Comparison of ENCODE assay signal across 7 mouse cellular contexts in genomic region chr17:28879931-28880391, GRCm38 (mm10). TPM values are rescaled to one million over a fixed set of nuclear protein-coding genes. Genes with fewer than 3 reads are reported as not detected.
DNase-seq lines count a peak whose midpoint lies in the region; ATAC-seq and TF ChIP-seq lines count a peak whose summit lies in the region.

No protein-coding gene starts in this region.

- H3K4me3 ChIP-seq in gastrocnemius, adult 2 months = no peak overlapping the region
- H3K4me3 ChIP-seq in intestine, embryonic 15.5 days (replicated peaks) = no peak overlapping the region
- no peak overlapping the region for H3K4me3 ChIP-seq in midbrain, embryonic 13.5 days (replicated peaks)
- H3K4me3 ChIP-seq in spleen, adult 2 months (ENCODE audit: extremely low read depth, insufficient read depth, insufficient read length) = no peak overlapping the region

- peak; percentile 46; the same call in 1 of the 2 replicates for ATAC-seq in intestine, embryonic 15.5 days
- peak; percentile 32 for ATAC-seq in midbrain, embryonic 13.5 days

- DNase-seq in adrenal gland, adult (ENCODE audit: inconsistent age in 2 of 2, low spot score in 1 of 2) = peak; percentile 71 to 88
- peak; percentile 82 to 88 for DNase-seq in cerebellum, postnatal 25 days
- DNase-seq in gastrocnemius, adult 2 months = peak; percentile 76
- DNase-seq in left cerebral cortex, postnatal 4 days = peak; percentile 86
- peak; percentile 23 to 64 for DNase-seq in spleen, adult 2 months (ENCODE audit: low read depth in 1 of 2, low spot score in 2 of 2)

- intact Hi-C loops in gastrocnemius, adult 2 months (cut with DNase I) = loop anchor here (2.0 kb wide), 1 partner anchor 47 kb away; no protein-coding TSS in a partner anchor
- intact Hi-C loops in left cerebral cortex, postnatal 4 days (cut with DNase I) = loop anchor here (5.0 kb wide), 1 partner anchor 47 kb away; no protein-coding TSS in a partner anchor

- TF ChIP-seq POLR2A in spleen, adult 2 months (IDR thresholded peaks at IDR 0.05; ENCODE audit: low read depth, low read length) = no peak

- no peaks in the 10 kb centered on the region for H3K9me3 ChIP-seq in intestine, embryonic 15.5 days
- H3K9me3 ChIP-seq in midbrain, embryonic 13.5 days = no peaks in the 10 kb centered on the region

- H3K4me2 ChIP-seq in intestine, embryonic 15.5 days (replicated peaks) = peak overlapping the region; percentile 35; the same call in 1 of the 2 replicates
- H3K4me2 ChIP-seq in midbrain, embryonic 13.5 days (replicated peaks) = peak overlapping the region; percentile 28

- TF ChIP-seq CTCF in gastrocnemius, adult 2 months (IDR thresholded peaks at IDR 0.05) = peak; percentile 92
- peak; percentile 97 for TF ChIP-seq CTCF in spleen, adult 2 months (IDR thresholded peaks at IDR 0.05; ENCODE audit: extremely low read depth, insufficient read depth, insufficient read length, insufficient replicate concordance)

- no peaks in the 10 kb centered on the region; the same call in 1 of the 2 replicates for H3K27me3 ChIP-seq in intestine, embryonic 15.5 days (replicated peaks)
- peaks cover 16% of the 10 kb centered on the region; the same call in 1 of the 2 replicates for H3K27me3 ChIP-seq in midbrain, embryonic 13.5 days
- no peaks in the 10 kb centered on the region for H3K27me3 ChIP-seq in spleen, adult 2 months (ENCODE audit: control insufficient read depth, insufficient read depth, low read length)

- 0 out of 2 replicates have a peak, but pooled peaks cover 15% of the 10 kb centered on the region for H3K4me1 ChIP-seq in intestine, embryonic 15.5 days (replicated peaks)
- H3K4me1 ChIP-seq in midbrain, embryonic 13.5 days (replicated peaks) = peaks cover 16% of the 10 kb centered on the region; the same call in 1 of the 2 replicates
- H3K4me1 ChIP-seq in spleen, adult 2 months (ENCODE audit: control insufficient read depth, insufficient read depth, insufficient read length) = no peaks in the 10 kb centered on the region; the same call in 1 of the 2 replicates

- H3K9ac ChIP-seq in intestine, embryonic 15.5 days = no peak overlapping the region
- no peak overlapping the region for H3K9ac ChIP-seq in midbrain, embryonic 13.5 days (replicated peaks)

- no peaks in the 10 kb centered on the region for H3K36me3 ChIP-seq in intestine, embryonic 15.5 days
- H3K36me3 ChIP-seq in midbrain, embryonic 13.5 days = no peaks in the 10 kb centered on the region
- H3K36me3 ChIP-seq in spleen, adult 2 months (ENCODE audit: control insufficient read depth, insufficient read depth, low read length) = no peaks in the 10 kb centered on the region

- no peak overlapping the region for H3K27ac ChIP-seq in gastrocnemius, adult 2 months
- H3K27ac ChIP-seq in intestine, embryonic 15.5 days = no peak overlapping the region
- no peak overlapping the region for H3K27ac ChIP-seq in midbrain, embryonic 13.5 days
- no peak overlapping the region for H3K27ac ChIP-seq in spleen, adult 2 months (ENCODE audit: insufficient read depth, low read length)

- WGBS in intestine, embryonic 15.5 days = 11% methylated on average over 18 of the region's 18 CpGs
- WGBS in midbrain, embryonic 13.5 days = 5% methylated on average over 18 of the region's 18 CpGs
- 18% methylated on average over 18 of the region's 18 CpGs for WGBS in spleen, adult 2 months

RNA-seq across cellular contexts. Expression of gene Pnpla1, which starts 21.8 kb away (rescaled TPM):
- total RNA-seq in gastrocnemius, adult 2 months (2021) = not detected
- polyA plus RNA-seq in intestine, embryonic 15.5 days (2015; fragmentation: Nextera tagmentation; extraction: Ambion mirVana) = 0.95 and 1.2 TPM in 2 replicates
- total RNA-seq in left cerebral cortex, postnatal 4 days (2021) = under 1 TPM; 0.22 to 0.42 TPM
- polyA plus RNA-seq in midbrain, embryonic 13.5 days (2015; fragmentation: Nextera tagmentation; extraction: Ambion mirVana) = not detected in 2 replicates
- 0.02 TPM in 1 of 2 replicates, not detected in the other for polyA plus RNA-seq in spleen, adult 2 months (2012; rRNA removed)

RNA-seq across cellular contexts. Expression of gene 4930539E08Rik, which starts 35.2 kb away (rescaled TPM):
- under 1 TPM in 1 of 2 experiments, not detected in 1; 0.10 TPM for total RNA-seq in gastrocnemius, adult 2 months (2021)
- 4.4 and 4.8 TPM in 2 replicates for polyA plus RNA-seq in intestine, embryonic 15.5 days (2015; fragmentation: Nextera tagmentation; extraction: Ambion mirVana)
- 1 to 10 TPM; 3.0 to 6.7 TPM for total RNA-seq in left cerebral cortex, postnatal 4 days (2021)
- 0.44 and 1.1 TPM in 2 replicates for polyA plus RNA-seq in midbrain, embryonic 13.5 days (2015; fragmentation: Nextera tagmentation; extraction: Ambion mirVana)
- polyA plus RNA-seq in spleen, adult 2 months (2012; rRNA removed) = 0.37 and 0.59 TPM in 2 replicates
